Mouse (Mus musculus) right cerebral cortex, adult 2 months (tissue): ENCODE measurements around the gene Dock8.
"Not testable (repeated sequence)": the region's sequence is repeated elsewhere in the genome, so short reads cannot be mapped to it uniquely, and the experiment has no call there.

Experiments
- DNase-seq, 2 experiments: peaks; one replicate each; pipeline ENCODE4 v3.0.0; 2021 to 2022; ENCODE audit warnings: low spot score in 2 of 2

Gene Dock8

GRCm38 (mm10) chr19:24998561-24998960 is 773 bp upstream of the Dock8 start:
- DNase-seq = no peak

GRCm38 (mm10) chr19:25000153-25000552 is 819 bp downstream of the Dock8 start:
- no peak for DNase-seq

GRCm38 (mm10) chr19:25002032-25002431 is 2.7 kb downstream of the Dock8 start:
- DNase-seq = no peak

DNA sequence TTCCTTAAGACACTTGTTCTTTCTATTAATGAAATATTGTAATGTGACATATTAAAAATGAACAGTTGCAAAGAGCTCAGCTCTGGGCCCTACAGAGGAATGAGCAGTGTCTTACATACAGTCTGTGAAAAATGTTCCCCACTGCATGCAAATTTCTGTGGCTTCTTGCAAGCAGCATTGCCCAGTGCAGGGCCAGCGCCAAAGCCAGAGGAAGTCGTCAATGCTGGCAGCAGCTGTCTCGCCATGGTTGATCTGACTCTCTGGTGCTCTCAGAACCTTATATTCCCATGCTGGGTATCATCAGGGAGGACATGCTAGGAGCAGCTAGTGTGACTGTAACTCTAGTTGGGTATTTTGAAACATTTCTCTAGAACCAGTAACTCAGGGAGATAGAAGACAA is 3.5 kb downstream of the Dock8 start:
- DNase-seq = no peak

DNA sequence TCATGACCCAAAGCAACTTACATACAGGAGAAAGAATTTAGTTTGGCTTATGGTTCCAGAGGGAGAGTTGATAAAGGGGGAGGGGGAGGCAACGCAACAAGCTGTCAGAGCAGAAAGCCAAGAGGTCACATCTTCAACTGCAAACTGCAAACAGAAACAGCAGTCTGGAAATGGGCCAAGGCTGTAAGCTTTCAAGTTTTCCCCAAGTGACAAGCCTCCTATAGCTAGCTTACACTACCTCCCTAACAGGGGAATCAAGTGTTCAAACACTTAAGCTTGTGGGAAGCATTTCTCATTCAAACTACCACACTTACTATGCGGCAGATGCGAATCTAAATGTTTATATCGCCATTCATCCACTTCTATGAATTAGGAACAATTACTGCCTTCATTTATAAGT is 4.5 kb downstream of the Dock8 start:
- no peak for DNase-seq

DNA sequence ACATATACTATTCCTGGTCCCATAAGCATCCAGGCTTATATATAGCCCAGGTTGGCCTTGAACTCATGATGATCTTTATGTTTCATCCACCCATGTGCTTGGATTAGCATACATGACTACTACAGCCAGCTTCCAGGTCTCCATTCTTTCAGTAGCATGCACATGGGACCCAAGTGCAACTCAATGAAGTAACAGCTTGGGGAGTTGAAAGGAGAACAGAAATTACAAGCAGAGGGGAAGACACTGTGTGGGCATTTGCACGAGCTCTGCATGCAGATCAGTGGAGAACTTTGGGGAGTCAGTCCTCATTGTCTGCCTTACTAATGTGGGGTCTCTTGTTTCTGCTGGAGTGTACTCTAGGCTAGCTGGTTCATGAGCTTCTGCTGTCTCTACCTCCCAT is 7.4 kb downstream of the Dock8 start:
- no peak for DNase-seq

DNA sequence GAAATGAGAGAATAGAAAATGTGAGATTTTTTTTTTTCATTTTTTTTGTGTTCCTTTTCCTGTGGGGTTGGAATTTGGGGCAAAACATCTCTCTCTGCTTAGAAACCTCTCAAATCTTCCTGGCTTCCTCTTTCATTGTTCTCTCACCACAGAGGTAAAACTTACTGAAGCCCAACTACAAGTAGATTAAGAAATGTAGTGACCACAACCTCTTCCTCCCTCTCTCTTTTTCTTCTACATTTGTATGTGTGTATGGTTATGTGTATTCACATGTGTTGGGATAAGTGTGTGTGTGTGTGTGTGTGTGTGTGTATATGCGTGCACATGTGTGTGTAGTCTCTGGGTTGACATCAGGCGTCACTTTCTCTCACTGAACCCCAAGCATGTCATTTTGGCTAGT is 9.2 kb downstream of the Dock8 start:
- DNase-seq = no peak

GRCm38 (mm10) chr19:25022766-25023165 is 23.4 kb downstream of the Dock8 start:
- no peak for DNase-seq

DNA sequence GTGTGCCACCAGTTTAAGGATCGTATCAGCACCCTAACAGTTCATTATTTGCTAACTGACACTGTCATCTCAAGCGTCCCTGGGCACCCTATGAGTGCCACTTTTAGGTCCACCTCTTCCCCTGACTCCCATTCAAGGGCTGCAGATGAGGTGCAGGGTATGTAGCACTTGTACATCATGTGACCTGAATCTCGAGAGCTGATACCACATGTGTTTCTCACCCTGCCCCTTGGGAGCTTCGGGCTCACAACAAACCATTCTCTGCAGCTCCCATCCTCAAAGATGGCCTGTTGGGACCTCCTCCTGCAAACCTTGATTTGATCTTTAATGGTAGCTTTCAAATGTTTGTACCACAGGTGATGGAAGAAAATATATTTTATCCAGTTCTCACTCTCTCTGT is 32.4 kb downstream of the Dock8 start:
- no peak for DNase-seq

DNA sequence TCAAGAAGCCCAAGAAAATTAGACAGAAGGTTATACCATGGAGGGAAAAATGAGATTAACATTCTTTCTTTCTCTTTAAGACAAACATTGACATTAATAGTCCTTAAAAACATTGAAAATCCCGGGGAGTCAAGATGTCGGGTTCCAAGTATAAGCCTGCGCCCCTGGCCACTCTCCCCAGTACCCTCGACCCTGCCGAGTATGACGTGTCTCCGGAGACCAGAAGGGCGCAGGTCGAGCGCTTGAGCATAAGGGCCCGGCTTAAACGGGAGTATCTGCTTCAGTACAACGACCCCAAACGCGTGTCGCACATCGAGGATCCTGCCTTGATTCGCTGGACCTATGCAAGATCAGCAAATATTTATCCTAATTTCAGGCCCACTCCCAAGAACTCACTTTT is 33.7 kb downstream of the Dock8 start:
- not testable (repeated sequence) for DNase-seq

DNA sequence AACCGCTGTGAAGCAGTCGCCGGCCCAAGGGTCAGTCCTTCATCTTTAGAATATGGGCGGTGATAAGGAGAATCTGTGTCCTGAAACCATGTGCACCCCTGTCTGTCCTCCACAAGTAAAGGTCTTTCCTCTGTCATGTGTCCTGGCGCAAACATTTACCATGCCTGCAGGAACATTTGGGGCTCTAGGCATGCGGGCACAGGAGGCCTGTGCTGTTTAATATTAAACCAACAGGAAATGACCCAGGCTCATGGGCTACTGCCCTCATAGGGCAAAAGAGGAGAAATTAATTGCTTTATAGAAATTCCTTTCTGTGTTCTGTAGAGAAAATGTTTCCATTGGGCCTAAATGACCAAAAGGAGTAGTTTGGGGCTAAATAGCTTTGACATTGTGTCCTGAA is 36.5 kb downstream of the Dock8 start:
- DNase-seq = no peak

GRCm38 (mm10) chr19:25036784-25037183 is 37.5 kb downstream of the Dock8 start:
- DNase-seq = no peak

GRCm38 (mm10) chr19:25037249-25037648 is 37.9 kb downstream of the Dock8 start:
- no peak for DNase-seq

DNA sequence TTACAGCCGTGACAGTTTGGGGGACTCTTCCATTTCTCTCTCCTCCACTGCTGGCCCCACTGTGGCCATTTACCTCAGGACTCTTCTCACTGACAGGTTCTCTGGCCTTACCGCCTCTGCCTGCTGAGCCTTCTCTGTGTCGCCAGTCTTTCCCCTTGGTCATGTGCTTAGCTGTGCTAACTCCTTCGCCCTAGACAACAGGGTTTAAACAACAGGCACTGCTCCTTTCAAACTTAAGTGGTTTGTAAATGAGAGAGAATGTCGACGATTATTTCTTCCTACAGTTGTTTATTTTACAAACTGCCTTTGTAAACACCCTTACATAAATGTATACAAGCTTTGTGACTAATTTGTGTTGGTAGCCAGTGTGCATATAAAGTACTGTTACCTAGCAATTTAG is 39.0 kb downstream of the Dock8 start:
- DNase-seq = no peak

GRCm38 (mm10) chr19:25041209-25041608 is 41.9 kb downstream of the Dock8 start:
- no peak for DNase-seq

GRCm38 (mm10) chr19:25042973-25043372 is 43.6 kb downstream of the Dock8 start:
- DNase-seq = no peak

GRCm38 (mm10) chr19:25044057-25044456 is 44.7 kb downstream of the Dock8 start:
- no peak for DNase-seq

DNA sequence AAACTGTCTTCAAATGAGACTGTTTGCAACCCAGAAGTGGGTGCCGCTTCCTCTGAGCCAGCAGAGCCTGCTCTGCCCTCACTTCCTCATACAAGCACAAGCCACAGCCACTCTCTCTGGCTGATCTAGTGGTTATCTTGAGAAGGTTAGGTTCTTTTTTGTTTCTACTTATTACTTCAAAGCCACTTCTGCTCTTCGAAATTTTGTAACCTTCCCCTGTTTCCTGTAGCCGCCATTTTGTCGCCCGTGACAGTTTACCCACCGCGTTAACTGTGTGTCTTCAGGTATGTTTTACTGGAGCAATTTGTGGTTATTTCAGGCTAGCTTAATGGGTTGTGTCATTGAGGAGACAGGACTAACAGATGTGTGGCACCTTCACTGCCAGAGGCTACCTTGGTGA is 53.0 kb downstream of the Dock8 start:
- DNase-seq = no peak

GRCm38 (mm10) chr19:25053152-25053551 is 53.8 kb downstream of the Dock8 start:
- DNase-seq = no peak

DNA sequence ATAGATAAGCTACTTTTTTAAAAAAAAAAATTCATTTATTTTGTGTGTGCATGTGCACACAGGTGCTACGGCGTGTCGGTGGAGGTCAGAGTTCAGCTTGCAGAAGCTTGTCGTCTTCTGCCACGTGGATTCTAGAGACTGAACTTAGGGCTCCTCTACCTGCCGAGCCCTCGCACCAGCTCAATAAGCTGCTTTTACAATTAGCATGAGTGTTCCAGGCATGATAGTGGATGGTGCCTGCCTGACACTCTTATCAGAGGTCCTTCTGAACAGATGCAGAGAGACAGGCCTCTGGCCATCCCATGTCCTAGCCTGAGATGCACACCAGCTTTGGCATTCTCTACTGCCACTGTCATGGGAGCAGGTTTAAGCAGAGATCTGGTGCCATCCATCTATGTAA is 55.7 kb downstream of the Dock8 start:
- DNase-seq = no peak

- DNase-seq = no peak
Measured at GRCm38 (mm10) chr19:25055559-25055958, 56.2 kb downstream of the Dock8 start.

GRCm38 (mm10) chr19:25056224-25056623 is 56.9 kb downstream of the Dock8 start:
- no peak for DNase-seq

DNA sequence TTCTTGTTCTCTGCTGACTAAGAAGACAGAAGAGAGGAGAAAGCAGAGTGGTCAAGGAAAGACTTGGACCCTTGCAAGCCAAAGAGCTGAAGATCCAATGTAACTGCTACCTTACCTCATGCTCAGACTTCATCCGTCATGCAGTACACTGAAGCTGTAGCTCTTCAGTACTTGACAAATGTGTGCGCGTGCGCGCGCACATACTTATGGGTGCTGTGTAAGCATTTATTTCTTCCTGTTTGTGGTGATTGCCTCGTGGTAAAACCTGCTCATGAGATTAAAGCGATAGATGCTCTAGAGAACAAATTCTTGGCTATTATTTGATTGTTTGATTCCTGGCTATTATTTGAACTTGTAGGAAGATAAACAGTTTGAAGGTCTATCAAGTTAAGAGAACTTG is 58.5 kb downstream of the Dock8 start:
- DNase-seq = no peak

GRCm38 (mm10) chr19:25059847-25060364 is 60.6 kb downstream of the Dock8 start:
- DNase-seq = no peak

- no peak for DNase-seq
Measured at GRCm38 (mm10) chr19:25060375-25060774, 61.0 kb downstream of the Dock8 start.
